Mouse (Mus musculus) cortical plate, adult 2 months (tissue): ENCODE measurements at regions not wholly inside any gene's neighbourhood (a gene's known extent, or its start where the extent isn't known, plus 50 kb on each side); places are given as distances from the start of the nearest gene placed in this dataset.

ENCODE experiments used
- CTCF ChIP-seq: fragments of 200-500 bp; IDR thresholded peaks from 2 replicates; pipeline ENCODE4 v1.5.1; 2011; ENCODE audit warnings: mild to moderate bottlenecking, control low read depth, low read length; ENCODE audit not compliant: insufficient read depth; ENCODE audit errors: extremely low read depth
- POLR2A ChIP-seq: fragments of 200-500 bp; IDR thresholded peaks from 2 replicates; pipeline ENCODE4 v1.6.1; 2011; ENCODE audit warnings: mild to moderate bottlenecking, low read length, control low read depth; ENCODE audit not compliant: insufficient read depth; ENCODE audit errors: extremely low read depth

DNA sequence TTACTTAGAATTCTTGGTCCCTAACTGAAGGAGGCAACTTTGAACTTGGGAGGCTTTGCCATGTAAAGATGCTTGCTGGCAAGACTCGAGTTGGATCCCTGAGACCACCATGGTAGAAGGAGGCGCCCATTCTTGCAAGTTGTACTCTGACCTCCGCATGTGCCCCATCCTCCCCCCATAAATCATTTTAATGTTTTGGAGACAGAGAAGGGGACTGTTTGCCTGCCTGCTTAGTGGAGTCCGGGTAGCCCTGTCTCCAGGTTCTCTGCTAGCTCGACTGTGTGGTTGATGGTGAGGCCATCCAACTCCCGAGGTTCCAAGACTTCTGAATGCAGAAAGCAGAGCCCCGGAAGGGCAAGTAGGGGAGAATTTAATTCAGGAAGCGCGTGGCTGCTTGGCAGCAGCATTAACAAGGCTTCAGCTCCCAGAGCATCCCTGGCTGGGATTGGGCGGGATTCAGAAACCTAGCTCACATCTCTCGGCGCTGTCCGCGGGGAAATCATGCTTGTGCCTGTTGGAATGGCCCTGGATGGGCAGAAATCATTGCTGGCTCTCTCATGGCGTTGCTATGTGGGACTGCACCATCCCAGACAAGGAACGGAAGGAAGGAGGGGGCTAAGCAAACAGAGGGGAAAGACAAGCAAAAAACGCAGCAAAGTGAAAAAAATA is 202.8 kb upstream of the Zfp64 start:
- TF ChIP-seq CTCF, result no peak
- no peak for TF ChIP-seq POLR2A
